Mouse (Mus musculus): Measurements from ENCODE around the gene Dcpp2.
"Not testable (repeated sequence)": the region's sequence is repeated elsewhere in the genome, so short reads cannot be mapped to it uniquely, and the experiment has no call there.

Dcpp2 gene

GRCm38 (mm10) chr17:23880576-23880975 lies at the start of gene Dcpp2, which contains the start of gene Dcpp1:
TSS of gene Dcpp2 (plus strand) at chr17:23880880.
TSS of gene Dcpp1 (plus strand) at chr17:23880876.
- not testable (repeated sequence) for DNase-seq

GRCm38 (mm10) chr17:23831201-23831600 lies 49.5 kb upstream of the Dcpp2 start:
- no peak for DNase-seq

GRCm38 (mm10) chr17:23836006-23836575 lies 44.6 kb upstream of the Dcpp2 start, which contains the start of gene Prss33:
TSS of gene Prss33 (minus strand) at chr17:23836056.
- DNase-seq = no peak

DNA sequence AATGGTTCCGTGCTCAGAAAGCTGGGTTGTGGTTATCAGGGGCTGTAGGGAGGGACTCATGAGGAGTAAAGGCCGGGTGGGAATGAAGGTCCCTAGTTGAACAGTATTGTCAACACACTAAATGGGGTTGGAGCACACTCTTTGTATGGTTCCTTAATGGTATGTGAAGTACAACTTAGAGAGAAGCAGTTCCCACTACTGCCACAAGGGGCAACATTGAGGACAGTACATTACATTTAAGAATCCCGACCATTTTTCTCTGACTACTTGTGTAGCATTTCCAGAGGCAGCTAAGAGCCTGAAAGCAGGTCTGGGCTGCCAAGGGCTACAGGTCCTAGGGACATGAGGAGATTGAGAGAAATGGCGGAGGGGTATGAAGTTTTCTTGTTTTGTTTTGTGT lies 39.5 kb upstream of the Dcpp2 start:
- peak; percentile 76 for DNase-seq

DNA sequence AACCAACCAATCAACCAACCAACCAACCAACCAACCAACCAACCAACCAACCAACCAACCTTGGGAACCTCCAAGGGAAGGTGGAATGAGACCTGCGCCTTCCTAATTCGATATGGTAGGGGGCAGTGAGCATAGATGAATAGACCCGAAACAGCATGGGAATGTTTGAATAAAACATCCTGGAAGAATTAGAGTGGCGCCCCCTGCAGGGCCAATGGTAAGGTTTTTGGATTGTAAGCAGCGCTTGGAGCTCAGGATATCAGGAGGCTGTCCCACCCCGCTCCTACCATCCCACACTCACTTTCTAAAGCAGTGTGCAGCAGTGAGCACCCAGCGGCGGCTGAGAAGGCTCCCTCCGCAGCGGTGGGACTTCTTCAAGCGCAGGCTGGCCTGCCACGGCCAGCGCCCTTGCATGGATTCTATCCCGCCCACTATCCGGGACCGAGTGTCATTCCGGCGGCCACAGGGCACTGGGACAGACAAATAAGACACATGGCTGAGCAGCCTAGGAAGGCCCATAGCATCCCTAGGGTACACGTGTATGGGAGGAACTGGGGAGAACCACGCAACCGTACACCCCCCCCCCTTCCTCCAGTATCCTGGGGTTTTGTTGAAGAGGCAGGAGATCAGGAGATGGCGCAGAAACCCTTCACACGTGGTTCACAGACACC lies 37.4 kb upstream of the Dcpp2 start:
- no peak for DNase-seq

DNA sequence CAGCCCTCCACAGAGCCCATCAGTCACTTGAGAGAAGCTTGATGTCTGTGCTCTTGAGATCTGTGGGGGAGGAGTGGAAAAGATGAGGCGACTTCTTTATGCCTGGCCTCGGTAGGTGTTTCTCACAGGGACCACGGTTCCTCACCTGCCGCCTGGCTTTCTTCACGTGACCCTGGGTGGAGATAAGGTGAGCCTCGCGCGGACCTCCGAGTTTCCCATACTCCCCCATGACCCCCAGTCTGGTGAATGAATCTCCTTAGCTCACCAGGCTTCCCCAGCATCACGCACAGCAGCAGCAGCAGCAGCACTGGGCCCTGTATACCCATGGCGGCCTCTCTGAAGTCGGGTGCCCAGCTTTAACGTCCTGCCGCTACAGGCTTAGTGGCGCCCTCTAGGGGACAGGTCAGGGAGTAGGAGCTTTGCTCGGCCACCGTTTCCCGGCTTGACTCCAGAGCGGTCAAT lies 36.8 kb upstream of the Dcpp2 start, which contains the start of the genes Prss32 and Prss41:
Gene Prss32 (plus strand): TSS at position 44 of the 462 bp plus-strand sequence.
Gene Prss41 (minus strand): TSS at position 361 of the 462 bp plus-strand sequence.
- DNase-seq = peak; percentile 63

DNA sequence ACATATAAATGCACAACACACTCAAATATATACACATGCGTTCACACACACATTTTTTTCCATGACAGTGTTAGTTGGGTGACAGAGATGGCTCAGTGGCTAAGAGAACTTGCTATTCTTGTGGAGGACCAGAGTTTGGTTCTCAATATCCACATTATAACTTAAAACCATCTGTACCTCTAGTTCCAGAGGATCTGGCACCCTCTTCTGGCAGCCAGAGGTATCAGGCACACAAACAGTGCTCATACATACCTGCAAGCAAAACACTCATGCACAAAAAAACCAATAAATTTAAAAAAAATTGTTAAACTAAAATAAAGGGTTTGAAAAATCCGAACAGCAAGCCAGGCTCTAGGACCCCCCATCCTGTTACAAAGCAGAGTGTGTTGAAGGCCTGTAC lies 30.7 kb upstream of the Dcpp2 start:
- no peak for DNase-seq

DNA sequence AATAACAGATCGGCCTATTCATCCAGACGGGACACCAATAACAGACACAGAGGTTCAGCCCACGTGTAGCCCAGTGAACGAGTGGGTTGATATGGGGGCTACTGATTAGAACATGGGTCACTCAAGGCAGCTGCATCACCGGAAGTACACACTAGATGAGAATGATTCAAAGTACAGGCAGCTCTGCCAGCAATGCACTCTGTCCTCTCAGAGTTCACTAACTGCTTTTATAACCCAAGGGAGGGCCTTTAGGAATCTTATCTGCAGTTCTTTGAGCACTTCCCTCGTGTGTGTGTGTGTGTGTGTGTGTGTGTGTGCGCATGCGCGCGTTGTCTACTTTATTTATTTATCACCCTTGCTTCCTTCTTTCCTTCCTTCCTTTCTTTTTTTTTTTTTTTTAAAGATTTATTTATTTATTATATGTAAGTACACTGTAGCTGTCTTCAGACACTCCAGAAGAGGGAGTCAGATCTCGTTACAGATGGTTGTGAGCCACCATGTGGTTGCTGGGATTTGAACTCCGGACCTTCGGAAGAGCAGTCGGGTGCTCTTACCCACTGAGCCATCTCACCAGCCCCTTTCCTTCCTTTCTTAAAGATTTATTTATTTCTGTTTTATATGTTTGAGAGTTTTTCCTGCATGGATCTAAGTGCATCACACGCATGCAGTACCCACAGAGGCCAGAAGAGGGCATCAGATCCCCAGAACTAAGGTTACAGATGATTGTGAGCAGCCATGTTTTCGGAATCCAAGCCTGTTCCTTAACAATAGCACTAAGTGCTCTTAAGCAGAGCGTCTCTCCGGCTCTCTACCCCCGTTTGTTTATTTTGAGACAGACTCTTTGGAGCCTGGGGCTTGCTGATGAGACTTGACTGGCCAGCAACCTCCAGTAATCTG lies 29.6 kb upstream of the Dcpp2 start:
- DNase-seq = peak; percentile 83

DNA sequence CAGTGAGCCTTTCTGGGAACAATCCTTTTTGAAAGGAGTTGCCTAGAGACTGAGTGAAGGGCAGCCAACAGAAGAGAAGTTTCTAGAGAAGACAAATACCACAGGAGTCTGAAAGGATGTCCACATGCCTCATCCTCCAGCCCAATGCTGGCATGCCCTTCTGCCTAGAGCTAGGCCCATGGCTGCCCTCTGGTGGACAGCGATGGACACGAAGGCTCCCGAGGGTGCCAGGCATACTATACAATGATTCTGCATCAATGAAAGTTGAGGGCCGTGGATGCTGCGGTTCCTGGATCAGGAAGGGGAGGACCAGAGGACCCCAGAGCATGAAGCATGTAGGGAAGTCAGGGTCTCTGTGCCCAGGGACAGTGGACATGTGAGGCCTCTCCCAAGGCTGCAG lies 27.4 kb upstream of the Dcpp2 start:
- peak; percentile 49 for DNase-seq

DNA sequence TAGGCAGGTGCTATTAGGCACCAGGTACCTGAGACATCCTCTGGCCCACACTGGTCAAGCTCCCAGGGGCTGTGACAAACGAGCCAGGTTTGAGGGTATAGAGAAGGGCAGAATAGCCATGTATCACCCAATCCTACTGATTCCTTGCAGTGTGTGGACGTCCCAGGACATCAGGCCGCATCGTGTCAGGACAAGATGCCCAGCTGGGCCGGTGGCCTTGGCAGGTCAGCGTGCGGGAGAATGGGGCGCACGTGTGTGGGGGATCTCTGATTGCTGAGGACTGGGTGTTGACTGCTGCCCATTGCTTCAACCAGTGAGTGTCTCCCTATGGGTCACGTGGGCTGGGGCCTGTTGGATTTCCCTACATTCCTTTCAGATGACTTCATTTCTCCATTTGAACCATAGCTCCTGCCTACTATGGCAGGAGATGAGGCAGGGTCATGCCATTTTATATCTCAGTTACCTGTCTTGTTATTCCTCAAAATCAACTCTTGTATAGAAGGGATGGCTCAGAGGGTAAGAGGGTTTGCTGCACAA lies 26.4 kb upstream of the Dcpp2 start:
- no peak for DNase-seq

- no peak for DNase-seq
Measured at GRCm38 (mm10) chr17:23857193-23857592, 23.5 kb upstream of the Dcpp2 start.

DNA sequence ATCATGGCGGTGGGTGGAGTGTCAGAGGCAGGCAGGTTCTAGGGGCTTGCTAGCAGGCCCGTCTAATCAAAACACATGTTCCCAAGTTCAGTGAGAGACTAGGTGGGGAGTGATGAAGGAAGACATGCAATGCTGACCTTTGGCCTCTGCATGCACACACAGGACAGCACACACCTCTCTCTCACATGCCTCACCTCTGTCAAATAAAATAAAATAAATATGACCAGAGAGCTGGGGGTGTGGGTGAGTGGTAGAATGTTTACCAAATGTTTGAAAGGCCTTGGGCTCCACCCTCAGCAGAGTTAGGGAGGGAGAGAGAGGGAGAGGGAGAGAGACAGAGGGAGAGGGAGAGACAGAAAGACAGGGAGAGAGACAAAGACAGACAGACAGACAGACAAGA lies 22.8 kb upstream of the Dcpp2 start:
- DNase-seq = no peak

DNA sequence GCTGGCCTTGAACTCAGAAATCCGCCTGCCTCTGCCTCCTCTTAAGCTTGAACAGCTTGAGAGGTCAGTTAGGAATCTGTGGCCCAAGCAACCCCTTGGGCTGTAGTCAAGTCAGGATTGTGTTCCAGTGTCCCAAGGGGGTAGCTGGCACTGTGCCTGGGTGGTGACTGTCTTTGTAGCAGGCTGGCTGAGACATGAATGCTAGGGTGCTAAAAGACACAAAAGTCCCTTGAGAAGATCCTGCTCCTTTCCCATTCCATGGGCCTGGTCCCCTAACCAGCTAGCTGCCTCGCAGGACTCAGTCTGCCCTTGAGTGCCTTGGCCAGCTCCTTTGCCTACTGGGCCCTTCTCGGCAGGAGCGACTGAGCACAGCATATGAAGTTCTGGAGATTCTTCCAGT lies 17.8 kb upstream of the Dcpp2 start:
- no peak for DNase-seq

DNA sequence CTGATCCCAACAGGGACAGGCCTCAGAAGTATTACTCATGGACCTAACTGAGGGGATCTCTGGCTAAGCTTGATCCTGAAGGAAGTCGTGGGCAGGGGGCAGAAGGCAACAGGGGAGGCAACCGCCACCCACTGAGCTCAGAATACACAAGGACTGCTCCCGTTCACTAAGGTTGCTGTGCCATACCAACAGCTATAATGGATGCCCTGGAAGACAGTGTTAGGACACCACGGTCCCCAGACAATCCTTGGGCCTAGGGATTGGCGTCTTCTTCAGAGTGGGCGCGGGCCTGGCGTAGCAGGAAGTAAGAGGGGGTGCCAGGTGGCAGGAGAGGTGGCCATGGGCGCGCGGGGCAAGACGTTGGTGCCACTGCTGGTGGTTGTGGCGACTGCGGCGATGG lies 12.9 kb upstream of the Dcpp2 start, which contains the start of gene Prss21:
Gene Prss21 (plus strand): TSS at position 301 of the 400 bp plus-strand sequence.
- no peak for DNase-seq

DNA sequence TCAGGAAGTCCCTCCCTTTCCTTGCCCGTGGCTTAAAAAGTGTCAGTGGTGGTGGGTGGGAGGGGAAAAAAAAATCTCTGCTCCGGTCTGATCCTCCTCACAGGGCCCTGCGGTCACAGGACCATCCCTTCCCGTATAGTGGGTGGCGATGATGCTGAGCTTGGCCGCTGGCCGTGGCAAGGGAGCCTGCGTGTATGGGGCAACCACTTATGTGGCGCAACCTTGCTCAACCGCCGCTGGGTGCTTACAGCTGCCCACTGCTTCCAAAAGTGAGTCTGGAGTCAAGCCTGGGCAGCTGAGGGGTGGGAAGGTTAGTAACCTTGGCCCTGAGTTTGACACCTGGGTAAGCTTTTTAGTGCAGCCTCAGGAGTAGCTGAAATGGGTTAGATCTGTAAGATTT lies 12.2 kb upstream of the Dcpp2 start:
- no peak for DNase-seq

DNA sequence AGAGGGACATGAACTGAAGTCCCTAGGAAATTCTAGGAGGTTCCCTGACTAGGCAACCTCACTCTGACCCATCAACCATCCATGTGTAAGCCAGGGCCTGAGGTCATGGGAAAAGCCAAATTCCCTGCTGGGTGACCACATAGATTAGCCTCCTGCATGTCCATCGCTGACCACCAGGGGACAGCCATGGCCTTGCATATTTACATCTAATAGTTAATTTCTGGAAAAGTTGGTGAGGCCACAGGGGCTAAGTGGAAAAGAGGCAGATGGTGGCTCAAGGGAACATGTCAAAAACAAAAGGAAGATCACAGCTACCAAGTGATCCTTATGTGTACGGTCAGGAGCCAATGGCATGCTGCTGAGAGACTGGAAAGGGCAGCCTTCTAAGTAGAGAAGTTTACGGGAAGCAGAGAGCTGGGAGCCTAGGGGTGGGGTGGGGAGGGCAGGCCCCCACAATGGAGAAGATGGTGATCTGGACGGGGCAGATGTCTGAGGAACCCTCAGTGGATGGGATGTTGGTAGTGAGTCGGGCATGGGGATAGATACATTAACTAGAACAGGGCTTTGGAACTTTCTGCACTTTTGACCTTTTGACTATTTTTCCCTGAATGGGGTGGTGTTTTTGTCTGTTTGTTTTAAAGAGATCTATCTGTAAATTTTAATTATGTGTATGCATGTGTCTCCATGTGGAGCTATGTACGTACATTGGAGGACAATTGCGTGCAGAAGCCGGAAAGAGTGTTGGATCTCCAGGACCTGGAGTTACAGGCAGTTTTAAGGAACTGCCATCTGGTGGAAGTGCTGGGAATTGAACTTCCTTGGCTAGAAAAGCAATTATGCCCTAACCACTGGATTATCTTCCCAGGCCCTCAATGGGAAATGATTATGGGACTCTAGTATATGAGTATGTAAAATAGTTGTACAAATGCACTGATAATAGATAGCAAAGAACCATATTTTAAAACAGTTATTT lies 6.5 kb upstream of the Dcpp2 start:
- peak; percentile 38 for DNase-seq

DNA sequence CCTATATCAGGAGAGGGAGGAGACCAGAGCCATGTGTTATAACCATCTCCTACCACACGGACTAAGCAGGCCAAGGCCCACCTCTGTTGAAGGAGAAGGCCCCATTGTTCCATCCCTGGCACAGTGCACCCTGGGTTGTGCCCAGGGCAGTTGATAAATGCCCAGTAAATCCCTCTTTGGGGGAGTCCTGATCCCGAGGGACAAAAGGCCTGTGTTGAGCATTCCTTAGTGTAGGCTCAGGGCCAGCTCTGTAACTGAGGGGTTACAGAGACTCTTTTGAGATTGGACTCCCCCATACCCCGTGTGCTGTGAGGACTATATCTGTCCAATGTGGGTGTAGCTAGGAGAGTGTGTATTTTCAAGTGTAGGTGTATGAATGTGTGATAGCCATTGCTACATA lies 3.9 kb upstream of the Dcpp2 start:
- DNase-seq = peak; percentile 19

DNA sequence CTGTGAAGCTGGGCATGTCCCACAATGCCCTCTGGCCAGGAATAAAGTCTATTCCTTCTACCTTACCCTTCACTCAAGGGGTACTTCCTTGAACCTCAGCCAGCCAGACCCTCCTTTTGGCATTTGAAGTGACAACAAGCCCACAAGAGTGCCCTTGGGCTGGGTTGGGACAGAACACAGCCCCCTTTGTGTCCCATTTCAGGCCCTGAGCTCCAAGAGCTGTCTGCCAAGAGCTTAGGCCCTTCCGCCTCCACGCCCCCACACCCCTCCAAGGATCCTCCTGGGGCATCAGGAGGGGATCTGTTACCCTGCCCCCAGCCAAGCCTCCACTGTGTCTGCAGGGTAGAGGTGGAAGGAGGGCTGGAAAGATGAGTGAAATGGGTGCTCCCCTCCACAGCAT lies 3.5 kb upstream of the Dcpp2 start:
- no peak for DNase-seq

DNA sequence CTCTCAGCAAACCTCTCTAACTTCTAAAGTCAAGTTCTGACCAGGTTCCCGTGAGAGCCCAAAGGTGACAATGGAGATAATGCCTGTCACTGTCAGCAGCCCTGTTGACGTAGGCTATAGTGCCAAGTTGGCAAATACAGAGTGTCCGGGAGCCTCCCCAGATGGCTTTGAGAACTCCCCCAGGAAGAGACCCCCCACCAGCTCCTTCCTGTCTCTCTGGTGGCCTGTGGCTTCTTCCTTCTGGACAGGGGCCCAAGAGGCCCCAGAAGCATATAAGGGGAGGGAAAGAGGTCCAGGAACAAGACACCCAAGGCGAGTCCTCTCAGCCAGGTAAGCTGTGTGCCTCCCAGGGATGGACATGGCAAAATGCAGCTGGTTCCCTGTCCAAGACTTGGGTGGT lies 36.5 kb downstream of the Dcpp2 start, which contains the start of gene Dcpp3:
Gene Dcpp3 (plus strand): TSS at position 301 of the 400 bp plus-strand sequence.
- not testable (repeated sequence) for DNase-seq

DNA sequence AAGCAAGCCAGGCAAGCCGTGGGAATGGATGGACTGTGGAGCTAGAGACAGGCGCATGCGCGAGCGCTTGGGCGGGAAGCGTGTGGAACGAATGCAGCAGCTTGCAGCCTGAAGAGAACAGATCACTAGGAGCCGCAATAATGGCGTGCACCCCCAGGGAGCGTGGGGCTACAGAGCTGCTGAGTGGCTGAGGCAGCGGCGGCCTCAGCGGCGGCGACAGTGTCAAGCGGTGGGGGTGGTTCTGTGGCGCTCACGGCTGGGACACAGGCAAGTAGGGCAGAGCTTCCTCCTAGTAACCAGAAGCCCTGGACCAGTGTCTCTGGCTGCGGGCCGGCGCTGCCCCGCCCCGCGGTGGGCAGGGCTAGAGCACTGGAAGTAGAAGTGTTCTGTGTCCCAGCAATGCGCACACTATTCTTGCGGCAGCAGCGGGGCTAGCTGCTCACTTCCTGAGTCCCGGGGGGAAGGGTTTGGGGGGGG lies 43.9 kb downstream of the Dcpp2 start:
- DNase-seq = peak; percentile 88

GRCm38 (mm10) chr17:23925090-23925493 lies 44.4 kb downstream of the Dcpp2 start:
- DNase-seq = peak; percentile 64
